Comparison of ENCODE assay signal across 19 mouse cellular contexts in the genomic region with DNA sequence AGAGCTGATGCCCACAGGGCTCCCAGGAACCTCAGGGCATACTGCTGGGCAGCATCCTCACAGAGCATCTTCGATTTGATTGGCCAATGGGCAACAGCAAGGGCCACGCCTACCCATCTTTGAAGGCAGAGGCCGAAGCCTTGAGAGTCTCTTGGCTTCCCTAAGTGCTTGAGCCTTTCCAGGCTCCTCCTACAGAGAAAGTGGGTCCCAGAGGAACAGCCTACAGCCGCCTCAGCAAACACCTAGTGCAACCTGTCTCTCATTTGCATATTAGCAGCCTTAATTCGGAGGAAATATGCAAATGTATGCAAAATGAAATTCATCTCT. TPM values are rescaled to one million over a fixed set of nuclear protein-coding genes. Genes with fewer than 3 reads are reported as not detected.
DNase-seq lines count a peak whose midpoint lies in the region; ATAC-seq lines count a peak whose summit lies in the region.
"Had no signal": no experiment of that assay in that cellular context is flagged by ENCODE, and none has a peak within 500 bp of the region (broad histone marks: within the 10 kb centered on the region; RNA-seq: fewer than 3 reads in every experiment).

No protein-coding gene starts in this region.

- H3K4me3 ChIP-seq in heart, embryonic 13.5 days = no peak overlapping the region
- no peak overlapping the region for H3K4me3 ChIP-seq in embryonic facial prominence, embryonic 12.5 days
- H3K4me3 ChIP-seq in hindbrain, embryonic 10.5 days = no peak overlapping the region
- H3K4me3 ChIP-seq in midbrain, embryonic 13.5 days (replicated peaks) = no peak overlapping the region
- H3K4me3 ChIP-seq: embryonic facial prominence, embryonic 15.5 days; left cerebral cortex, adult 2 months had no signal

- intact Hi-C loops in heart, postnatal 10 days (cut with DNase I) = no loop called here

- H3K36me3 ChIP-seq in heart, embryonic 13.5 days = no peaks in the 10 kb centered on the region
- H3K36me3 ChIP-seq in embryonic facial prominence, embryonic 12.5 days = no peaks in the 10 kb centered on the region
- no peaks in the 10 kb centered on the region for H3K36me3 ChIP-seq in hindbrain, embryonic 10.5 days
- H3K36me3 ChIP-seq in midbrain, embryonic 13.5 days = no peaks in the 10 kb centered on the region
- H3K36me3 ChIP-seq: embryonic facial prominence, embryonic 15.5 days had no signal

- WGBS in heart, embryonic 13.5 days = 58% methylated on average over 5 of the region's 5 CpGs
- WGBS in embryonic facial prominence, embryonic 12.5 days = 57% methylated on average over 5 of the region's 5 CpGs
- 60% methylated on average over 5 of the region's 5 CpGs for WGBS in hindbrain, embryonic 10.5 days
- 43% methylated on average over 5 of the region's 5 CpGs for WGBS in midbrain, embryonic 13.5 days

- peaks cover 48% of the 10 kb centered on the region for H3K4me1 ChIP-seq in heart, embryonic 13.5 days
- H3K4me1 ChIP-seq in embryonic facial prominence, embryonic 12.5 days = peaks cover 54% of the 10 kb centered on the region
- peaks cover 59% of the 10 kb centered on the region for H3K4me1 ChIP-seq in hindbrain, embryonic 10.5 days (replicated peaks)
- peaks cover 48% of the 10 kb centered on the region for H3K4me1 ChIP-seq in midbrain, embryonic 13.5 days (replicated peaks)

- H3K4me2 ChIP-seq in heart, embryonic 13.5 days = no peak overlapping the region
- H3K4me2 ChIP-seq in embryonic facial prominence, embryonic 12.5 days (replicated peaks) = no peak overlapping the region
- H3K4me2 ChIP-seq in midbrain, embryonic 13.5 days (replicated peaks) = no peak overlapping the region
- H3K4me2 ChIP-seq: embryonic facial prominence, embryonic 15.5 days had no signal

- no peak overlapping the region for H3K9ac ChIP-seq in heart, embryonic 13.5 days
- no peak overlapping the region for H3K9ac ChIP-seq in embryonic facial prominence, embryonic 12.5 days
- no peak overlapping the region for H3K9ac ChIP-seq in midbrain, embryonic 13.5 days (replicated peaks)
- H3K9ac ChIP-seq: embryonic facial prominence, embryonic 15.5 days; liver, embryonic 14.5 days had no signal

- peak overlapping the region; percentile 58 for H3K27ac ChIP-seq in heart, embryonic 13.5 days (replicated peaks)
- H3K27ac ChIP-seq in embryonic facial prominence, embryonic 12.5 days = peak overlapping the region; percentile 75
- peak overlapping the region; percentile 75 for H3K27ac ChIP-seq in hindbrain, embryonic 10.5 days
- H3K27ac ChIP-seq in midbrain, embryonic 13.5 days = peak overlapping the region; percentile 76
- H3K27ac ChIP-seq: embryonic facial prominence, embryonic 15.5 days; left cerebral cortex, adult 2 months; liver, embryonic 14.5 days had no signal

- DNase-seq in heart, postnatal 10 days = no peak
- DNase-seq in hindbrain, embryonic 10.5 days (ENCODE audit: low spot score) = peak; percentile 35
- DNase-seq in urinary bladder, adult 2 months (ENCODE audit: low spot score) = no peak
- no peak for DNase-seq in spleen, postnatal 14 days (ENCODE audit: low spot score in 2 of 2)
- DNase-seq: adrenal gland, postnatal 25 days; cerebellum, adult 11-12 months; kidney, postnatal 36 days; thymus, adult 2 months had no signal

- no peaks in the 10 kb centered on the region for H3K9me3 ChIP-seq in heart, embryonic 13.5 days
- H3K9me3 ChIP-seq in embryonic facial prominence, embryonic 12.5 days = no peaks in the 10 kb centered on the region
- H3K9me3 ChIP-seq in hindbrain, embryonic 10.5 days = no peaks in the 10 kb centered on the region
- no peaks in the 10 kb centered on the region for H3K9me3 ChIP-seq in midbrain, embryonic 13.5 days
- H3K9me3 ChIP-seq: embryonic facial prominence, embryonic 15.5 days had no signal

- ATAC-seq in heart, embryonic 13.5 days (ENCODE audit: extremely low read depth, insufficient number of reproducible peaks, low FRiP score, low TSS enrichment) = no peak
- no peak for ATAC-seq in embryonic facial prominence, embryonic 12.5 days (ENCODE audit: insufficient number of reproducible peaks, insufficient read depth, low FRiP score, low TSS enrichment)
- ATAC-seq in midbrain, embryonic 13.5 days = peak; percentile 66; the same call in 1 of the 2 replicates
- ATAC-seq in monocyte, adult 5-6 weeks (replicated peaks; ENCODE audit: insufficient number of reproducible peaks, low FRiP score, low TSS enrichment, poor library complexity, severe bottlenecking) = no peak
- ATAC-seq: Patski had no signal

- no peaks in the 10 kb centered on the region for H3K27me3 ChIP-seq in heart, embryonic 13.5 days (replicated peaks)
- H3K27me3 ChIP-seq in embryonic facial prominence, embryonic 12.5 days = no peaks in the 10 kb centered on the region
- peaks cover 23% of the 10 kb centered on the region; the same call in 1 of the 2 replicates for H3K27me3 ChIP-seq in hindbrain, embryonic 10.5 days (ENCODE audit: insufficient read depth, poor library complexity, severe bottlenecking)
- H3K27me3 ChIP-seq in midbrain, embryonic 13.5 days = peaks cover 9% of the 10 kb centered on the region
- H3K27me3 ChIP-seq: embryonic facial prominence, embryonic 15.5 days; Patski had no signal

RNA-seq across cellular contexts. Expression of a gene that starts 39.6 kb away (rescaled TPM):
- not detected in 2 replicates for polyA plus RNA-seq in heart, embryonic 13.5 days (2015; fragmentation: Nextera tagmentation; extraction: Ambion mirVana)
- not detected for total RNA-seq in heart, postnatal 10 days (2021)
- not detected in 2 replicates for polyA plus RNA-seq in embryonic facial prominence, embryonic 12.5 days (2016; fragmentation: Nextera tagmentation; extraction: Ambion mirVana)
- polyA plus RNA-seq in hindbrain, embryonic 10.5 days (2016; fragmentation: Nextera tagmentation; extraction: Ambion mirVana) = not detected in 2 replicates
- polyA plus RNA-seq in midbrain, embryonic 13.5 days (2015; fragmentation: Nextera tagmentation; extraction: Ambion mirVana) = not detected in 2 replicates
- not detected in 2 replicates for polyA plus RNA-seq in urinary bladder, adult 2 months (2012; rRNA removed)
- total RNA-seq in monocyte, adult 5-6 weeks (2017) = not detected in 3 replicates
- total RNA-seq: adrenal gland, postnatal 25 days; gastrocnemius, adult 18-20 months; hematopoietic stem cell, adult 5-6 weeks; left cerebral cortex, adult 2 months; megakaryocyte-erythroid progenitor cell, adult 5-6 weeks had no signal
- polyA plus RNA-seq: embryonic facial prominence, embryonic 15.5 days; liver, embryonic 14.5 days; Patski; thymus, adult 2 months had no signal
